Mouse (Mus musculus) liver, adult 2 months (tissue): ENCODE measurements around the gene Gpr15.

Experiments
- CTCF ChIP-seq: fragments of 200-500 bp; IDR thresholded peaks from 2 replicates; pipeline ENCODE4 v1.5.1; 2011; ENCODE audit warnings: low read depth, low read length, control low read depth
- POLR2A ChIP-seq: fragments of 200-500 bp; IDR thresholded peaks from 2 replicates; pipeline ENCODE4 v1.6.1; 2011; ENCODE audit warnings: low read length, control low read depth; ENCODE audit not compliant: insufficient read depth; ENCODE audit errors: extremely low read depth

DNA sequence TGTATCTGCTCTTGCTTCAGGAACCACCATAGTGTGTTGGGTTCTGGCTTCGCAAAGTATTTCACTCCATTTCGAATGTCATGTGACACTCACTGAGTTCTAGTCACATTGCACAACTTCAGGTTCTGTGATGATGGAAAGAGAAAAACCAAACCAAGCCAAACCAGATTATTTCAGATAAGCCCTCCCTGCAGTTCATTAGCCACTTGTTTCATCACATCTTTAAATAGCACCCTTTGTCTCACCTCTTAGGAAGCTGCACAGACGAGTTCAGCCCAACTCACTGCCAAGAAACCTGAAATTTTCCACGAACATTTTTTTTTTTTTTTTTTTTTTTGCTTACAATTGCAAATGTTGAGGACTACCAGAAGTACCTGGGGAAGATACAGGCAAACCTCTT is 27.8 kb upstream of the Gpr15 start:
- no peak for TF ChIP-seq CTCF
- TF ChIP-seq POLR2A: no peak
